9 mouse cellular contexts compared by ENCODE assay signal in the genomic region with DNA sequence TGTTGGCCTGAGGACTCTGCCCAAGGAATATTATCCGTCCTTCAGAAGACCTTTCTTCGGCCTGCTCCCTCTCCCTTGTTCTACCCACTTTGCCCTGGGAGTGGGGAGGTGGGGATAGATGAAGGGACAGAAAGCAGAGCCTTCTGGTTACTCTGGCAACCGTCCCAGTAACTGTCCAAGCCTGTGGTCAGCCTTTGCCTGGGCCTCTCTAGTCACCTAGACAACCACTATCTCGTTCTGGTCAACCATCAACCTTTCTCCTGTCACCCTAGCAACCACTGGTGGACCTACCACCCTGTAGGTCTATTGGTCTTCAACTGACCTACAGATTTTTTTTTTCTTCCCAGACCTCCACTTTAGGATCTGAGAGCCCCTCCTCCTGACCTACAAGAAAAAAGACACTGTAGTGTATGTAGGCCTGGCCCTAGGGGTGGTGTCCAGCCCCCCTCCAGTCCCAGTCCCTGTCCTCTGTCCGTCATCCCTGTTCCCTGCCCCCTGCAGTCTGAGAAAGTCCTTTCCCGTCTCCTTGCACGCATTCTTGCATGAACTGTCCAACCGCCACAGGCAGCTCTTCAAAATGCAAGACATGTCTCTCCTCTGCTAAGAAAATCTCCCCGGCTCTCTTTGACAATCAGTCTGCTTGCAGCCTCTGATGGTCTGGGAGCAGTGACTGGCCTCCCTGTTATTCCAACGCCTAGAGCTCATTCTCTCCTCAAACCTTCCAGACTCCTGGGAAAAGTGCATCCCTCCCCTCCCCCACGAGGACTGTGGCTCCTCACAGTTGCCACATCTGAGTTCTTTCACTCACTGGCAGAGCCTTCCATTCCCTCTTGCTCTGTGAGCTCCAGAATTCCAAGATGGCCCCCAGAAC. TPM values are rescaled to one million over a fixed set of nuclear protein-coding genes. Genes with fewer than 3 reads are reported as not detected.
DNase-seq lines count a peak whose midpoint lies in the region; ATAC-seq and TF ChIP-seq lines count a peak whose summit lies in the region.
"Had no signal": no experiment of that assay in that cellular context is flagged by ENCODE, and none has a peak within 500 bp of the region (broad histone marks: within the 10 kb centered on the region; RNA-seq: fewer than 3 reads in every experiment).

No protein-coding gene starts in this region.

- WGBS in kidney, embryonic 16.5 days: 50% methylated on average over 11 of the region's 11 CpGs
- 54% methylated on average over 11 of the region's 11 CpGs for WGBS in kidney, embryonic 14.5 days
- WGBS in forebrain, embryonic 16.5 days: 33% methylated on average over 11 of the region's 11 CpGs
- 16% methylated on average over 11 of the region's 11 CpGs for WGBS in midbrain, postnatal 0 days

- H3K4me1 ChIP-seq in kidney, embryonic 16.5 days (ENCODE audit: insufficient read depth, low read length): peaks cover 16% of the 10 kb centered on the region
- H3K4me1 ChIP-seq in kidney, embryonic 14.5 days (ENCODE audit: control insufficient read depth, insufficient read depth, low read length): no peaks in the 10 kb centered on the region
- H3K4me1 ChIP-seq in forebrain, embryonic 16.5 days (replicated peaks; ENCODE audit: control insufficient read depth, insufficient read depth, low read length): peaks cover 12% of the 10 kb centered on the region
- no peaks in the 10 kb centered on the region for H3K4me1 ChIP-seq in midbrain, postnatal 0 days (ENCODE audit: insufficient read depth, low read length)

- peak; percentile 24; the same call in 1 of the 2 replicates for TF ChIP-seq CTCF in midbrain, postnatal 0 days (IDR thresholded peaks at IDR 0.05)

- H3K4me3 ChIP-seq in kidney, embryonic 16.5 days (ENCODE audit: low read length): no peak overlapping the region
- H3K4me3 ChIP-seq in kidney, embryonic 14.5 days (ENCODE audit: low read length): no peak overlapping the region
- H3K4me3 ChIP-seq in forebrain, embryonic 16.5 days (replicated peaks; ENCODE audit: low read length): no peak overlapping the region
- no peak overlapping the region for H3K4me3 ChIP-seq in midbrain, postnatal 0 days (ENCODE audit: low read depth, low read length)
- H3K4me3 ChIP-seq: erythroblast, embryonic 14.5 days; limb, embryonic 15.5 days had no signal

- 0 out of 2 replicates have a peak, but pooled peaks have one; percentile 51 for ATAC-seq in kidney, embryonic 16.5 days (ENCODE audit: low FRiP score, low TSS enrichment)
- ATAC-seq in kidney, embryonic 14.5 days (ENCODE audit: low FRiP score, low TSS enrichment): no peak
- ATAC-seq in forebrain, embryonic 16.5 days: peak; percentile 55
- ATAC-seq in midbrain, postnatal 0 days (ENCODE audit: low FRiP score): peak; percentile 85

- no peaks in the 10 kb centered on the region for H3K27me3 ChIP-seq in kidney, embryonic 16.5 days (ENCODE audit: insufficient read depth, low read length)
- H3K27me3 ChIP-seq in kidney, embryonic 14.5 days (ENCODE audit: control insufficient read depth, insufficient read depth, low read length): no peaks in the 10 kb centered on the region
- H3K27me3 ChIP-seq in forebrain, embryonic 16.5 days (replicated peaks; ENCODE audit: control insufficient read depth, insufficient read depth, low read length): no peaks in the 10 kb centered on the region
- H3K27me3 ChIP-seq in midbrain, postnatal 0 days (ENCODE audit: insufficient read depth, low read length): no peaks in the 10 kb centered on the region
- H3K27me3 ChIP-seq: limb, embryonic 15.5 days had no signal

- no peak overlapping the region for H3K4me2 ChIP-seq in kidney, embryonic 16.5 days (replicated peaks; ENCODE audit: low read depth, low read length)
- H3K4me2 ChIP-seq in kidney, embryonic 14.5 days (replicated peaks; ENCODE audit: low read depth, low read length): no peak overlapping the region
- H3K4me2 ChIP-seq in forebrain, embryonic 16.5 days (ENCODE audit: low read length): no peak overlapping the region
- no peak overlapping the region for H3K4me2 ChIP-seq in midbrain, postnatal 0 days (ENCODE audit: low read depth, low read length, poor library complexity, severe bottlenecking)
- H3K4me2 ChIP-seq: limb, embryonic 15.5 days had no signal

- H3K9ac ChIP-seq in kidney, embryonic 16.5 days (replicated peaks; ENCODE audit: low read length): no peak overlapping the region
- no peak overlapping the region for H3K9ac ChIP-seq in kidney, embryonic 14.5 days (ENCODE audit: low read depth, low read length)
- H3K9ac ChIP-seq in forebrain, embryonic 16.5 days (replicated peaks; ENCODE audit: low read depth, low read length): no peak overlapping the region
- H3K9ac ChIP-seq in midbrain, postnatal 0 days (replicated peaks; ENCODE audit: low read length, poor library complexity, severe bottlenecking): no peak overlapping the region
- H3K9ac ChIP-seq: limb, embryonic 15.5 days had no signal

- no peak overlapping the region for H3K27ac ChIP-seq in kidney, embryonic 16.5 days (ENCODE audit: low read length)
- H3K27ac ChIP-seq in kidney, embryonic 14.5 days (ENCODE audit: low read depth, low read length): no peak overlapping the region
- peak overlapping the region; percentile 34; the same call in 1 of the 2 replicates for H3K27ac ChIP-seq in forebrain, embryonic 16.5 days (ENCODE audit: low read length)
- H3K27ac ChIP-seq in midbrain, postnatal 0 days (ENCODE audit: low read depth, low read length): peak overlapping the region; percentile 84
- H3K27ac ChIP-seq: limb, embryonic 15.5 days had no signal

- H3K9me3 ChIP-seq in kidney, embryonic 16.5 days (ENCODE audit: low read length): no peaks in the 10 kb centered on the region
- no peaks in the 10 kb centered on the region for H3K9me3 ChIP-seq in kidney, embryonic 14.5 days (ENCODE audit: control insufficient read depth, low read length)
- H3K9me3 ChIP-seq in forebrain, embryonic 16.5 days (ENCODE audit: control insufficient read depth, low read length): no peaks in the 10 kb centered on the region
- H3K9me3 ChIP-seq in midbrain, postnatal 0 days (ENCODE audit: low read length): no peaks in the 10 kb centered on the region
- H3K9me3 ChIP-seq: limb, embryonic 15.5 days had no signal

- H3K36me3 ChIP-seq in kidney, embryonic 16.5 days (ENCODE audit: insufficient read depth, low read length): no peaks in the 10 kb centered on the region
- H3K36me3 ChIP-seq in kidney, embryonic 14.5 days (ENCODE audit: control insufficient read depth, insufficient read depth, low read length): no peaks in the 10 kb centered on the region
- no peaks in the 10 kb centered on the region for H3K36me3 ChIP-seq in forebrain, embryonic 16.5 days (ENCODE audit: control insufficient read depth, insufficient read depth)
- H3K36me3 ChIP-seq in midbrain, postnatal 0 days (ENCODE audit: insufficient read depth, low read length): no peaks in the 10 kb centered on the region
- H3K36me3 ChIP-seq: limb, embryonic 15.5 days had no signal

- DNase-seq in embryo, embryonic 10.5 days (ENCODE audit: low spot score): peak; percentile 50
- peak; percentile 89 for DNase-seq in midbrain, postnatal 0 days (ENCODE audit: low spot score)
- no peak for DNase-seq in spleen, postnatal 36 days (ENCODE audit: low spot score in 2 of 2)
- no peak for DNase-seq in spleen, postnatal 4 days (ENCODE audit: low spot score in 2 of 2)

RNA-seq across cellular contexts. Expression of a gene that starts 9.5 kb away (rescaled TPM):
- 0.19 and 0.37 TPM in 2 replicates for polyA plus RNA-seq in kidney, embryonic 16.5 days (2015; fragmentation: Nextera tagmentation; extraction: Ambion mirVana)
- 0.10 TPM in 1 of 2 replicates, not detected in the other for polyA plus RNA-seq in kidney, embryonic 14.5 days (2014; fragmentation: Nextera tagmentation; extraction: Ambion mirVana)
- polyA plus RNA-seq in forebrain, embryonic 16.5 days (2015; fragmentation: Nextera tagmentation; extraction: Ambion mirVana): 0.20 TPM in 1 of 2 replicates, not detected in the other
- 1.1 TPM in 2 replicates for total RNA-seq in midbrain, postnatal 0 days (2014; rRNA removed)
- polyA plus RNA-seq in midbrain, postnatal 0 days (2015; fragmentation: Nextera tagmentation; extraction: Ambion mirVana): 0.70 and 0.80 TPM in 2 replicates
- polyA plus RNA-seq: erythroblast, embryonic 14.5 days had no signal

RNA-seq across cellular contexts. Expression of a gene that starts 13.2 kb away (rescaled TPM):
- polyA plus RNA-seq in kidney, embryonic 16.5 days (2015; fragmentation: Nextera tagmentation; extraction: Ambion mirVana): 13.6 and 15.0 TPM in 2 replicates
- 15.9 and 16.9 TPM in 2 replicates for polyA plus RNA-seq in kidney, embryonic 14.5 days (2014; fragmentation: Nextera tagmentation; extraction: Ambion mirVana)
- polyA plus RNA-seq in forebrain, embryonic 16.5 days (2015; fragmentation: Nextera tagmentation; extraction: Ambion mirVana): 5.5 TPM in 2 replicates
- total RNA-seq in midbrain, postnatal 0 days (2014; rRNA removed): 42.4 and 43.9 TPM in 2 replicates
- 5.2 and 5.7 TPM in 2 replicates for polyA plus RNA-seq in midbrain, postnatal 0 days (2015; fragmentation: Nextera tagmentation; extraction: Ambion mirVana)
- polyA plus RNA-seq: erythroblast, embryonic 14.5 days had no signal

Comparison
In these comparisons a context has a peak if more than half of its experiments do, and no peak if none do; other contexts are left out.
1. H3K27ac ChIP-seq: peak in forebrain, embryonic 16.5 days (single experiment) and midbrain, postnatal 0 days (single experiment); none in kidney, embryonic 16.5 days (single experiment) and kidney, embryonic 14.5 days (single experiment).
2. DNase-seq: peak in embryo, embryonic 10.5 days (single experiment) and midbrain, postnatal 0 days (single experiment); none in spleen, postnatal 36 days (0 of 2) and spleen, postnatal 4 days (0 of 2).